Mouse (Mus musculus) liver, postnatal 0 days (tissue): Measurements from ENCODE around the gene Car2.

Source experiments
- CTCF ChIP-seq: sonication (generic); IDR thresholded peaks from 2 replicates; pipeline ENCODE4 v1.5.1; 2016; ENCODE audit warnings: antibody characterized with exemption, low read depth
- EP300 ChIP-seq: IDR thresholded peaks from 2 replicates; pipeline ENCODE4 v1.6.1; 2016; ENCODE audit warnings: antibody characterized with exemption, low read depth, mild to moderate bottlenecking

DNA sequence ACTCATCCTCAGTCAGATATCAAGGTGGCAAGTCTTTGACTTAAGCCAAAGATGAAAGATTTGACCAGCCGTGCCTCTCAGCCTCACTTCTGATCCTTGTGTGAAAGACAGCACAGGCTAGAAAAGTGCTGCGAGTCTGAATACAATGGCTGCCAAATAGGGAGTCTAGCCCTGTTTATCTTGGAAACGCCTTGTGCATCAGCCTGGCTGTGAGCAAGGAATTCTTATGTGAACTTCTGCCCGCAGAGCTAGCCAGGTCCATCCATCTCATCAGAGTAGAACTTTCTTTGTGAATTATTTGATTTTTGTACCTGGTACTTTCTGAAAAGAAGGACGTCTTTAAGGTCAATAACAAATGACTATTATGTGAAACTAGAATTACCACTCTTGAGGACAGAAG lies 32.1 kb upstream of the Car2 start:
- TF ChIP-seq CTCF (no peak), EP300 (no peak)
